Mouse (Mus musculus): ENCODE data around the gene Mblac2. TPM values are rescaled to one million over a fixed set of nuclear protein-coding genes. Genes with fewer than 3 reads are reported as not detected.

Mblac2 gene
- polyA plus RNA-seq, 1 experiment from 2014 or later, result 10.3 TPM

- WGBS, result 15% methylated on average over 3 of the region's 3 CpGs
- H3K27me3 ChIP-seq (ENCODE audit: control insufficient read depth, insufficient read depth, low read length), result no peaks in the 10 kb centered on the region
- no peaks in the 10 kb centered on the region for H3K9me3 ChIP-seq (ENCODE audit: control insufficient read depth, low read length)
- no peaks in the 10 kb centered on the region for H3K4me1 ChIP-seq (ENCODE audit: control insufficient read depth in 2 of 2, insufficient read depth in 2 of 2, low read length in 2 of 2)
- H3K4me3 ChIP-seq (ENCODE audit: control insufficient read depth in 1 of 2, insufficient read depth in 1 of 2, low read depth in 1 of 2, low read length in 2 of 2), result no peak overlapping the region
- H3K36me3 ChIP-seq (ENCODE audit: control insufficient read depth, insufficient read depth, low read length), result no peaks in the 10 kb centered on the region
- ATAC-seq (ENCODE audit: insufficient number of reproducible peaks, insufficient read depth, low FRiP score, low read depth), result no peak
- H3K4me2 ChIP-seq (ENCODE audit: low read length), result no peak overlapping the region
- H3K9ac ChIP-seq (ENCODE audit: low read length), result no peak overlapping the region
- no peak overlapping the region for H3K27ac ChIP-seq (replicated peaks in 1 of 2; ENCODE audit: control insufficient read depth in 1 of 2, insufficient read depth in 1 of 2, low read depth in 2 of 2, low read length in 2 of 2)
Measured at GRCm38 (mm10) chr13:81760379-81760778, 49.2 kb downstream of the Mblac2 start.

GRCm38 (mm10) chr13:81761566-81762186, 50.5 kb downstream of the Mblac2 start:
- Histone ChIP-seq H3K27me3 (ENCODE audit: control insufficient read depth, insufficient read depth, low read length) (no peaks in the 10 kb centered on the region), H3K4me1 (ENCODE audit: control insufficient read depth in 2 of 2, insufficient read depth in 2 of 2, low read length in 2 of 2) (no peaks in the 10 kb centered on the region), H3K4me2 (ENCODE audit: low read length) (peak overlapping the region; percentile 44), H3K36me3 (ENCODE audit: control insufficient read depth, insufficient read depth, low read length) (no peaks in the 10 kb centered on the region), H3K9me3 (ENCODE audit: control insufficient read depth, low read length) (no peaks in the 10 kb centered on the region), H3K4me3 (ENCODE audit: control insufficient read depth in 1 of 2, insufficient read depth in 1 of 2, low read depth in 1 of 2, low read length in 2 of 2) (no peak overlapping the region), H3K9ac (ENCODE audit: low read length) (no peak overlapping the region), H3K27ac (replicated peaks in 1 of 2; ENCODE audit: control insufficient read depth in 1 of 2, insufficient read depth in 1 of 2, low read depth in 2 of 2, low read length in 2 of 2) (no peak overlapping the region)
- 31% methylated on average over 14 of the region's 14 CpGs for WGBS
- ATAC-seq (ENCODE audit: insufficient number of reproducible peaks, insufficient read depth, low FRiP score, low read depth), result no peak

- Histone ChIP-seq H3K27me3 (ENCODE audit: control insufficient read depth, insufficient read depth, low read length) (no peaks in the 10 kb centered on the region), H3K4me1 (ENCODE audit: control insufficient read depth in 2 of 2, insufficient read depth in 2 of 2, low read length in 2 of 2) (no peaks in the 10 kb centered on the region), H3K4me2 (ENCODE audit: low read length) (no peak overlapping the region), H3K36me3 (ENCODE audit: control insufficient read depth, insufficient read depth, low read length) (no peaks in the 10 kb centered on the region), H3K4me3 (ENCODE audit: control insufficient read depth in 1 of 2, insufficient read depth in 1 of 2, low read depth in 1 of 2, low read length in 2 of 2) (no peak overlapping the region), H3K27ac (replicated peaks in 1 of 2; ENCODE audit: control insufficient read depth in 1 of 2, insufficient read depth in 1 of 2, low read depth in 2 of 2, low read length in 2 of 2) (no peak overlapping the region), H3K9me3 (ENCODE audit: control insufficient read depth, low read length) (peaks cover 6% of the 10 kb centered on the region), H3K9ac (ENCODE audit: low read length) (no peak overlapping the region)
- 86% methylated on average over 5 of the region's 5 CpGs for WGBS
- ATAC-seq (ENCODE audit: insufficient number of reproducible peaks, insufficient read depth, low FRiP score, low read depth), result no peak
Measured at GRCm38 (mm10) chr13:81764173-81764572, 53.0 kb downstream of the Mblac2 start.

GRCm38 (mm10) chr13:81767038-81767659, 56.0 kb downstream of the Mblac2 start:
- H3K9me3 ChIP-seq (ENCODE audit: control insufficient read depth, low read length), result peaks cover 6% of the 10 kb centered on the region
- 84% methylated on average over 7 of the region's 7 CpGs for WGBS
- ATAC-seq (ENCODE audit: insufficient number of reproducible peaks, insufficient read depth, low FRiP score, low read depth), result no peak

GRCm38 (mm10) chr13:81776217-81776616, 65.1 kb downstream of the Mblac2 start:
- Histone ChIP-seq H3K27ac (replicated peaks in 1 of 2; ENCODE audit: control insufficient read depth in 1 of 2, insufficient read depth in 1 of 2, low read depth in 2 of 2, low read length in 2 of 2) (no peak overlapping the region), H3K9ac (ENCODE audit: low read length) (no peak overlapping the region), H3K4me2 (ENCODE audit: low read length) (no peak overlapping the region), H3K4me1 (ENCODE audit: control insufficient read depth in 2 of 2, insufficient read depth in 2 of 2, low read length in 2 of 2) (no peaks in the 10 kb centered on the region), H3K9me3 (ENCODE audit: control insufficient read depth, low read length) (no peaks in the 10 kb centered on the region), H3K36me3 (ENCODE audit: control insufficient read depth, insufficient read depth, low read length) (no peaks in the 10 kb centered on the region), H3K4me3 (ENCODE audit: control insufficient read depth in 1 of 2, insufficient read depth in 1 of 2, low read depth in 1 of 2, low read length in 2 of 2) (no peak overlapping the region), H3K27me3 (ENCODE audit: control insufficient read depth, insufficient read depth, low read length) (no peaks in the 10 kb centered on the region)
- no peak for ATAC-seq (ENCODE audit: insufficient number of reproducible peaks, insufficient read depth, low FRiP score, low read depth)
- 66% methylated on average over 3 of the region's 3 CpGs for WGBS

More at GRCm38 (mm10) chr13:81767038-81767659, 56.0 kb downstream of the Mblac2 start:
- no peak overlapping the region for H3K4me2 ChIP-seq (ENCODE audit: low read length)
- no peaks in the 10 kb centered on the region for H3K4me1 ChIP-seq (ENCODE audit: control insufficient read depth in 2 of 2, insufficient read depth in 2 of 2, low read length in 2 of 2)
- H3K4me3 ChIP-seq (ENCODE audit: control insufficient read depth in 1 of 2, insufficient read depth in 1 of 2, low read depth in 1 of 2, low read length in 2 of 2), result no peak overlapping the region
- no peaks in the 10 kb centered on the region for H3K36me3 ChIP-seq (ENCODE audit: control insufficient read depth, insufficient read depth, low read length)
- H3K9ac ChIP-seq (ENCODE audit: low read length), result no peak overlapping the region
- no peak overlapping the region for H3K27ac ChIP-seq (replicated peaks in 1 of 2; ENCODE audit: control insufficient read depth in 1 of 2, insufficient read depth in 1 of 2, low read depth in 2 of 2, low read length in 2 of 2)
- H3K27me3 ChIP-seq (ENCODE audit: control insufficient read depth, insufficient read depth, low read length), result no peaks in the 10 kb centered on the region

GRCm38 (mm10) chr13:81782475-81782874, 71.3 kb downstream of the Mblac2 start:
- H3K9ac ChIP-seq (ENCODE audit: low read length), result peak overlapping the region; percentile 66
- no peak for ATAC-seq (ENCODE audit: insufficient number of reproducible peaks, insufficient read depth, low FRiP score, low read depth)
- peaks cover 3 to 12% of the 10 kb centered on the region in 2 experiments for H3K4me1 ChIP-seq (ENCODE audit: control insufficient read depth in 2 of 2, insufficient read depth in 2 of 2, low read length in 2 of 2)
- peak overlapping the region; percentile 55 to 75 for H3K4me3 ChIP-seq (ENCODE audit: control insufficient read depth in 1 of 2, insufficient read depth in 1 of 2, low read depth in 1 of 2, low read length in 2 of 2)
- H3K27ac ChIP-seq (replicated peaks in 1 of 2; ENCODE audit: control insufficient read depth in 1 of 2, insufficient read depth in 1 of 2, low read depth in 2 of 2, low read length in 2 of 2), result peak overlapping the region; percentile 81 to 98
- H3K36me3 ChIP-seq (ENCODE audit: control insufficient read depth, insufficient read depth, low read length), result peaks cover 20% of the 10 kb centered on the region
- H3K27me3 ChIP-seq (ENCODE audit: control insufficient read depth, insufficient read depth, low read length), result no peaks in the 10 kb centered on the region
- no peaks in the 10 kb centered on the region for H3K9me3 ChIP-seq (ENCODE audit: control insufficient read depth, low read length)
- 42% methylated on average over 9 of the region's 9 CpGs for WGBS
- H3K4me2 ChIP-seq (ENCODE audit: low read length), result peak overlapping the region; percentile 64

- Histone ChIP-seq H3K4me1 (ENCODE audit: control insufficient read depth in 2 of 2, insufficient read depth in 2 of 2, low read length in 2 of 2) (peaks cover 3 to 12% of the 10 kb centered on the region in 2 experiments), H3K9ac (ENCODE audit: low read length) (peak within 1 kb of the TSS; percentile 94), H3K4me3 (ENCODE audit: control insufficient read depth in 1 of 2, insufficient read depth in 1 of 2, low read depth in 1 of 2, low read length in 2 of 2) (peak within 1 kb of the TSS; percentile 75 to 92), H3K9me3 (ENCODE audit: control insufficient read depth, low read length) (no peaks in the 10 kb centered on the region), H3K27ac (replicated peaks in 1 of 2; ENCODE audit: control insufficient read depth in 1 of 2, insufficient read depth in 1 of 2, low read depth in 2 of 2, low read length in 2 of 2) (peak within 1 kb of the TSS; percentile 98), H3K4me2 (ENCODE audit: low read length) (peak within 1 kb of the TSS; percentile 68), H3K36me3 (ENCODE audit: control insufficient read depth, insufficient read depth, low read length) (peaks cover 24% of the 10 kb centered on the region), H3K27me3 (ENCODE audit: control insufficient read depth, insufficient read depth, low read length) (no peaks in the 10 kb centered on the region)
- under 1% methylated on average over 29 of the region's 29 CpGs for WGBS
- peak; percentile 90 for ATAC-seq (ENCODE audit: insufficient number of reproducible peaks, insufficient read depth, low FRiP score, low read depth)
Measured at GRCm38 (mm10) chr13:81782971-81783404, 71.8 kb downstream of the Mblac2 start, which contains the start of gene Cetn3. Cetn3 (plus strand) TSS chr13:81783077.

Measured in heart, embryonic 14.5 days (tissue).